Mouse (Mus musculus) brain, embryonic 14.5 days (tissue): Measurements from ENCODE around the gene Ehbp1l1.

Source experiments
- CTCF ChIP-seq: fragments of 200-500 bp; IDR thresholded peaks from 2 replicates; pipeline ENCODE4 v1.5.1; 2012; ENCODE audit warnings: inconsistent platforms, mild to moderate bottlenecking, moderate library complexity, borderline replicate concordance; ENCODE audit not compliant: insufficient read depth, insufficient read length; ENCODE audit errors: extremely low read depth
- POLR2A ChIP-seq: fragments of 200-500 bp; IDR thresholded peaks from 2 replicates; pipeline ENCODE4 v1.6.1; 2012; ENCODE audit warnings: mild to moderate bottlenecking, inconsistent platforms, borderline replicate concordance; ENCODE audit not compliant: poor library complexity, insufficient read depth, insufficient read length, severe bottlenecking; ENCODE audit errors: extremely low read depth

DNA sequence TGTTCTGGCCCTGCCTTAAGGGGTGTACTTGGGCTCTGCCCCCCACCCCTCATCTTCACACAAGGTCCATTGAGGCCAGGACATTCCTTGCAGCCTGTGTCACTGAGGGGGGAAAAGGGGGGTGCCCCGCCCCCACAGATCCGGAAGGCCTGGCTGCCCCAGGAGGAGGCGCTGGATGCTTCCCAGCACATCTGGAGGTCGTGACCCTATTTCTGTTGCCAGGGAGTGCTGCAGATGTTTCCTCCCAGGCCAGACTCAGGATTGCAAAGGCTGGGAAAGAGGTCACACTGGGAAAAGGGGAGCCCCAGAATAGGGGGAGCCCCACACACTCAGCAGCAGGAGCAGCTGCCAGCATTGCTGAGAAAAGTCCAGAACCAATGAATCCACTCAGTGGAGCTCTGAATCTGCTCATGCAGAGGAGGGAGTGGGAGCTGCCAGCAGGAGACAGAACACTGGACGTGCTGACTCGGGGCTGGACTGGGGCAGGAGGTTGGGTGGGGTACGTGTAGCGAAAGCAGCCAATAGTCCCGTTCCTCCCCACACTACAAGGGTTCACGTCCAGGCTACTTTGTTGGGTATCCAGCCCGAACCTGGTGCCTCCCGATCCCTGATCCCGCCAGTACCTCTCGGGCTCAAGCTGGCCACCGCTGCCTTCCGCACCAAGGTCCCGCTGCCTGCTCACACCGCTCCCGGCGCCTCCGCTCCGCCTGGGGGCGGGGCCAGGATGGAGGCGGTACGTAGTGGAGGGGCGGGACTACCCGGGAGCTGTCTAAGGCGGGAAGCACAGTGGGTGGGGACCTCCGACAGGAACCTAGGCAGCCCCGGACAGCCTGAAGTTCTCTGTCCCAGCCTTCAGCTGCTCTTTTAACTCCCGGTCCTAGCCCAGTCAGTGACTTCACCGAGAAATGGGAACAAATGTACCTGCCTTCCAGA lies 62.9 kb downstream of the Ehbp1l1 start, which contains the start of gene Sipa1:
- TF ChIP-seq CTCF: no peak
- TF ChIP-seq POLR2A: no peak
